Mouse (Mus musculus) spleen, adult 2 months (tissue): ENCODE results near the gene Mfsd9.

Source experiments
- CTCF ChIP-seq: fragments of 200-500 bp; IDR thresholded peaks from 2 replicates; pipeline ENCODE4 v1.5.1; 2011; ENCODE audit warnings: mild to moderate bottlenecking, inconsistent platforms; ENCODE audit not compliant: insufficient read depth, insufficient read length, insufficient replicate concordance; ENCODE audit errors: extremely low read depth
- POLR2A ChIP-seq: fragments of 200-500 bp; IDR thresholded peaks from 2 replicates; pipeline ENCODE4 v1.6.1; 2011; ENCODE audit warnings: low read depth, low read length, inconsistent platforms

- no peak for TF ChIP-seq POLR2A
- TF ChIP-seq CTCF, result no peak
Observed at GRCm38 (mm10) chr1:40835468-40835867, 45.0 kb upstream of the Mfsd9 start.
